Mouse (Mus musculus) urinary bladder, postnatal 10 days (tissue): Measurements from ENCODE around the gene 6430628N08Rik.

Experiments used
- DNase-seq: peaks from one replicate; pipeline ENCODE4 v3.0.0; 2022; ENCODE audit warnings: low spot score

Gene 6430628N08Rik

GRCm38 (mm10) chr4:115886875-115887274, 3.6 kb upstream of the 6430628N08Rik start:
- no peak for DNase-seq

- DNase-seq, result no peak
These were observed 399 bp upstream of the 6430628N08Rik start for GRCm38 (mm10) chr4:115890066-115890465.

GRCm38 (mm10) chr4:115894281-115894680, 3.8 kb downstream of the 6430628N08Rik start:
- DNase-seq, result no peak

- no peak for DNase-seq
These were observed 7.6 kb downstream of the 6430628N08Rik start for GRCm38 (mm10) chr4:115897901-115898631.

- DNase-seq, result peak; percentile 49
These were observed 12.4 kb downstream of the 6430628N08Rik start for GRCm38 (mm10) chr4:115902816-115903215.

- DNase-seq, result no peak
These were observed 13.9 kb downstream of the 6430628N08Rik start for GRCm38 (mm10) chr4:115904375-115904774.

- no peak for DNase-seq
These were observed 15.2 kb downstream of the 6430628N08Rik start for GRCm38 (mm10) chr4:115905701-115906100.

GRCm38 (mm10) chr4:115906791-115907190, 16.3 kb downstream of the 6430628N08Rik start:
- no peak for DNase-seq

GRCm38 (mm10) chr4:115907994-115908393, 17.5 kb downstream of the 6430628N08Rik start:
- DNase-seq, result no peak

- no peak for DNase-seq
These were observed 18.2 kb downstream of the 6430628N08Rik start for GRCm38 (mm10) chr4:115908641-115909040.

GRCm38 (mm10) chr4:115911586-115911985, 21.1 kb downstream of the 6430628N08Rik start:
- no peak for DNase-seq

- no peak for DNase-seq
These were observed 29.4 kb downstream of the 6430628N08Rik start for GRCm38 (mm10) chr4:115919911-115920310.

GRCm38 (mm10) chr4:115922688-115923087, 32.2 kb downstream of the 6430628N08Rik start:
- DNase-seq, result no peak

GRCm38 (mm10) chr4:115923262-115923880, 32.9 kb downstream of the 6430628N08Rik start:
- no peak for DNase-seq

- no peak for DNase-seq
These were observed 37.2 kb downstream of the 6430628N08Rik start for GRCm38 (mm10) chr4:115927637-115928036.

GRCm38 (mm10) chr4:115931556-115932088, 41.2 kb downstream of the 6430628N08Rik start:
- no peak for DNase-seq

- DNase-seq, result no peak
These were observed 45.5 kb downstream of the 6430628N08Rik start for GRCm38 (mm10) chr4:115935835-115936581.

GRCm38 (mm10) chr4:115936646-115937045, 46.2 kb downstream of the 6430628N08Rik start:
- no peak for DNase-seq

- no peak for DNase-seq
These were observed 46.9 kb downstream of the 6430628N08Rik start for GRCm38 (mm10) chr4:115937061-115937976.

GRCm38 (mm10) chr4:115938276-115939160, 48.1 kb downstream of the 6430628N08Rik start:
- DNase-seq, result no peak
